Mouse (Mus musculus) colon, adult 2 months (tissue): ENCODE measurements around the gene Ssr3. TPM values are rescaled to one million over a fixed set of nuclear protein-coding genes. Genes with fewer than 3 reads are reported as not detected.

Source experiments
- polyA plus RNA-seq: library from polyadenylated mRNA; depleted of rRNA; stranded (reverse); fragments of >200 nt; gene quantifications from 2 replicates; pipeline ENCODE4 v1.2.3, GENCODE M21; 2012; rRNA removed

Ssr3 gene
- 34.4 and 40.4 TPM in 2 replicates for polyA plus RNA-seq

DNA sequence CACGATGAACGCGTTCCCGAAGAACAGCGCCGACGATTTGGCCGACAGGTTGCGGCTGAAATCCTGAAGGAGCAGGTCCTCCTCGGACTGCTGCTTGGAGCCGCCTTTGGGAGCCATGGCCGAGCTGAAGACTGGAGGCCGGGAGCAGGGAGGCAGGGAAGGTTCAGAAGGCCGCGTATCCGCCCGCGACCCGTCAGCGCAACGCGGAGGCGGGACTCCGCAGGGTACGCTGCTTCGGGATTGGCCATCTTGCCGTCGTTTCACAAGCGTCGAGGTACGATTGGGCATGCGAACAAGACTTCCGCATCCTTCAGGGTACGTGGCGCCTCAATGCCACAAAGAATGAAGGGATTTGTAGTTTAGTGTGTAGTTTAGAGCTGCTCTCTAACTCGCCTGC lies at the start of gene Ssr3:
Ssr3 (minus strand) TSS at position 203 of the 397 bp plus-strand sequence.

Other genes starting within 250 kb of the Ssr3 start
- 2.1 and 3.4 TPM in 2 replicates for gene Tiparp, start 135.8 kb upstream of the Ssr3 start, polyA plus RNA-seq